In the genomic region with DNA sequence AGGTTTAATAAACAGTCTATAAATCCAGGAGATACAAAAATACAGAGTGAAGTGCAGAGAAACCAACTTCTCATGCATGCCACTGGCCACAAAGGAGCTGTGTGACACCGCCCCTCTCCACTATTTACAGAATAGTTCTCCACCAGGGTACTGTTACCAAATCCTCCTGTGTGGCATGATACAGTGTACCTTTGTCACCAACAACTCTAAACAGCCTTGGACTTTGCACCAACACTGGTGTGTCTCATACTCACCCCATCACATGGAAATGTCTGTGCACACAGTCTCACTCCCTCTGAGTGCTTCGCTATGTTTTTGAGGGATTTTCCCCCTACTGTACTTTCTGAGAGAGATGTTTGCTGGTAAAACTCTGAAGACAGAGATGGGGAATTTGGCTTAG, we compare ENCODE assay signal across 31 mouse cellular contexts.
"Had no signal": no experiment of that assay in that cellular context is flagged by ENCODE, and none has a peak within 500 bp of the region (broad histone marks: within the 10 kb centered on the region; RNA-seq: fewer than 3 reads in every experiment).

No protein-coding gene starts in this region.

- H3K9me3 ChIP-seq: limb, embryonic 10.5 days; limb, embryonic 12.5 days; limb, embryonic 13.5 days; limb, embryonic 15.5 days; liver, embryonic 12.5 days; liver, embryonic 13.5 days; liver, embryonic 15.5 days; lung, embryonic 15.5 days; midbrain, embryonic 10.5 days; midbrain, embryonic 12.5 days; midbrain, embryonic 13.5 days; midbrain, embryonic 15.5 days; neural tube, embryonic 12.5 days; neural tube, embryonic 13.5 days had no signal

- H3K27ac ChIP-seq: left cerebral cortex, adult 2 months; limb, embryonic 10.5 days; limb, embryonic 12.5 days; limb, embryonic 13.5 days; limb, embryonic 15.5 days; liver, embryonic 12.5 days; liver, embryonic 13.5 days; liver, embryonic 14.5 days; liver, embryonic 15.5 days; lung, embryonic 15.5 days; macrophage; midbrain, embryonic 10.5 days; midbrain, embryonic 12.5 days; midbrain, embryonic 13.5 days; neural tube, embryonic 12.5 days; neural tube, embryonic 13.5 days had no signal

- H3K36me3 ChIP-seq: limb, embryonic 12.5 days; limb, embryonic 15.5 days; liver, embryonic 13.5 days; liver, embryonic 15.5 days; lung, embryonic 15.5 days; midbrain, embryonic 10.5 days; midbrain, embryonic 12.5 days; midbrain, embryonic 13.5 days; midbrain, embryonic 15.5 days; neural tube, embryonic 12.5 days; neural tube, embryonic 13.5 days had no signal

- ATAC-seq: liver, embryonic 12.5 days; lung, postnatal 0 days; midbrain, embryonic 13.5 days; midbrain, embryonic 15.5 days; midbrain, embryonic 16.5 days had no signal

- H3K4me3 ChIP-seq: left cerebral cortex, adult 2 months; limb, embryonic 10.5 days; limb, embryonic 12.5 days; limb, embryonic 13.5 days; limb, embryonic 15.5 days; liver, embryonic 12.5 days; liver, embryonic 13.5 days; liver, embryonic 15.5 days; lung, embryonic 15.5 days; megakaryocyte, embryonic 14.5 days; midbrain, embryonic 10.5 days; midbrain, embryonic 12.5 days; midbrain, embryonic 13.5 days; midbrain, embryonic 15.5 days; myocyte; neural tube, embryonic 12.5 days; neural tube, embryonic 13.5 days had no signal

- DNase-seq: left cerebral cortex, postnatal 4 days; liver, embryonic 13.5 days; lung, adult 18-20 months; lung, adult 2 months; lung, embryonic 14.5 days; lung, postnatal 10 days; lung, postnatal 14 days; lung, postnatal 36 days; lung, postnatal 4 days; midbrain, embryonic 14.5 days had no signal

- H3K4me2 ChIP-seq: limb, embryonic 12.5 days; limb, embryonic 13.5 days; limb, embryonic 15.5 days; liver, embryonic 12.5 days; liver, embryonic 13.5 days; liver, embryonic 15.5 days; lung, embryonic 14.5 days; lung, embryonic 15.5 days; midbrain, embryonic 11.5 days; midbrain, embryonic 12.5 days; midbrain, embryonic 13.5 days; midbrain, embryonic 15.5 days; neural tube, embryonic 12.5 days; neural tube, embryonic 13.5 days had no signal

- H3K9ac ChIP-seq: limb, embryonic 12.5 days; limb, embryonic 13.5 days; limb, embryonic 15.5 days; liver, embryonic 12.5 days; liver, embryonic 13.5 days; liver, embryonic 14.5 days; liver, embryonic 15.5 days; lung, embryonic 14.5 days; lung, embryonic 15.5 days; midbrain, embryonic 12.5 days; midbrain, embryonic 13.5 days; midbrain, embryonic 15.5 days; neural tube, embryonic 12.5 days; neural tube, embryonic 13.5 days had no signal

- H3K27me3 ChIP-seq: limb, embryonic 12.5 days; limb, embryonic 13.5 days; limb, embryonic 15.5 days; liver, embryonic 12.5 days; liver, embryonic 13.5 days; liver, embryonic 15.5 days; lung, embryonic 15.5 days; megakaryocyte, embryonic 14.5 days; midbrain, embryonic 12.5 days; midbrain, embryonic 13.5 days; midbrain, embryonic 15.5 days; neural tube, embryonic 12.5 days; neural tube, embryonic 13.5 days had no signal
